Mouse (Mus musculus) adrenal gland (tissue): ENCODE measurements around the gene Zfp605.
"Not testable (repeated sequence)": the region's sequence is repeated elsewhere in the genome, so short reads cannot be mapped to it uniquely, and the experiment has no call there.

Source experiments
- intact Hi-C: fragments of 180-260 bp; cut with DNase I; formaldehyde crosslinking; loops from one replicate; pipeline ENCODE4 v1.15.1; 2025
- long read RNA-seq, 2 experiments: library from polyadenylated mRNA; unstranded; transcript quantifications; one replicate each; pipeline ENCODE4 v2.0.0; 2020; ENCODE audit warnings: borderline replicate concordance in 1 of 2; ENCODE audit not compliant: insufficient replicate concordance in 1 of 2

Gene Zfp605
- long read RNA-seq, experiment 1, partial matches to known transcripts = 0 of 1 reads
- long read RNA-seq, experiment 1, other reads (novel, unspliced or antisense) = 0 of 1 reads
- long read RNA-seq, experiment 2, partial matches to known transcripts = 0 of 2 reads
- long read RNA-seq, experiment 2, other reads (novel, unspliced or antisense) = 1 of 2 reads

DNA sequence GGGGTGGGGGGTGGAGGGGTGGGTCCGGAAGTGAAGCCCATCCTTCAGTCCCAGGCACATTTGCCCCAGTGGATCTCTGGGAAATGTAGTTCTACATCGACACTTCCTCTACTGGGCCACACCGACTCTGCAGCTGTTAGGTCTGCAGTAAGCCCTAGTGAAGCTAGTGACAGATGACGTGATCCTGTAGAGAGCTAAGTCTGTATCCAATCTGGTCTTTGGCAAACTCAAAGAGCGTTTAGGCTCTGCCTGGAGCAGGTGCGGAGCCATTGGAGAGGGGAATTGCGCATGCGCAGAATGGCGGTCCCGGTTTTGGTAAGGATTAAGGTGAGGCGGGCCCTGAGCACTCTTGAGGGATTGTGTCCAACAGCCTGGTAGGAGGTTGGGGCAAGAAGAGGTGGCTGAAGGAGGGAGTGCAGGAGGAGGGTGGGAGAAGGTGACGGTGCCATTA lies at the start of gene Zfp605:
Gene Zfp605, plus strand, starts transcription at position 102 of the 451 bp plus-strand sequence.
- intact Hi-C loops = no loop called here

DNA sequence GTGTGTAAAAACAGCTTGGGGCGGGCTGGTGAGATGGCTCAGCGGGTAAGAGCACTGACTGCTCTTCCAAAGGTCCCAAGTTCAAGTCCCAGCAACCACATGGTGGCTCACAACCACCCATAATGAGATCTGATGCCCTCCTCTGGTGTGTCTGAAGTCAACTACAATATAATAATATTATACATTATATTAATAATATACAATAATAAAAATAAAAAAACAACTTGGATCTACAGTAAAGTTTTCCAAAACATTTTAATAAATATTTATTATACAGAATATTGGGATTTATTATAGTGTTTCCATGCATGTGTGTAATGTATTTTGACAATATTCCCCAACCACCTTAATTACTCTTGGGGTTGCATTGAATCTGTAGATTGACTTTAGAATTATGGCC lies 37.5 kb upstream of the Zfp605 start, which contains the start of gene Gm17655:
Gene Gm17655, minus strand, starts transcription at position 101 of the 400 bp plus-strand sequence.
- intact Hi-C loops = not testable (repeated sequence)

DNA sequence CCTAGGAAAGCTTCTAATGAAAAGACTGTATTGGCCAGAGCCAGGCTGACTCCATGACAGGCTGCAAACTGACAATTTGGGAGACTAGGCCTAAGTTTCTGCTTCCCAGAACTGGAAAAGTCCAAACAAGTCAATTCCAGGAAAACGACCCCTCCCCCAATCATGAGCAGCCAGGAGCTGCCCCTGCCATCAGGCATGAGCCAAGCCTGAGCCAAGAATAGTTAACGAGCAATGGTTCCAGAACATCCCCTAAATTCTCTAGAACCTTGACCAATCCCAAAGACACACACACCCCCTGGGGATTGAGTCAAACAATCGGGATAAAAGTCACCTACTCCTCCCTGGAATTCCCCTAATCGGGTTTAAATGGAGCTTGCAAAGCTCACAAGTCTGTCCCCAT lies 26.9 kb upstream of the Zfp605 start:
- intact Hi-C loops = no loop called here

GRCm38 (mm10) chr5:110086161-110086866 lies 23.6 kb upstream of the Zfp605 start:
- intact Hi-C loops = no loop called here

DNA sequence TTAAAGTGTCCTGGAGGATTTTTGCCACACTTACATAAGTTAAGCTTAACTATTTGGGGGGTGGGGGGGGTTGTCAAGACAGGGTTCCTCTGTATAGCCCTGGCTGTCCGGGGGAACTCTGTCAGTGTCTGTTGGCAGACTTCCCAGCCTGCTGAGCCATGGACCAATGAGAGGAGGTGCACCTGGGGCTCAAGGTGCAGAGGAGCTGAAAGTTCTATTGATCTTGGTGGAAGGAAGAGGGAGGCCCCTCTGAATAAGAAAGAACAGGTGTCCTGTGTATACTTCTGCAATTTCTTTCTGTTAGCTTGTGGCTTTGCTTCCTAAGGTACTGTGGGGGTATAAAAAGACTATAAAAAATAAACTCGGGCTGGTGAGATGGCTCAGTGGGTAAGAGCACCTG lies 18.3 kb upstream of the Zfp605 start:
- intact Hi-C loops = loop anchor here (5.0 kb wide), 1 partner anchor 34 kb away; no protein-coding TSS in a partner anchor

- intact Hi-C loops = loop anchor here (5.0 kb wide), 1 partner anchor 37 kb away; no protein-coding TSS in a partner anchor
These were observed 15.7 kb upstream of the Zfp605 start, which contains the start of gene Gm35315 for GRCm38 (mm10) chr5:110094030-110094846. Gm35315 (minus strand) TSS chr5:110094420.

DNA sequence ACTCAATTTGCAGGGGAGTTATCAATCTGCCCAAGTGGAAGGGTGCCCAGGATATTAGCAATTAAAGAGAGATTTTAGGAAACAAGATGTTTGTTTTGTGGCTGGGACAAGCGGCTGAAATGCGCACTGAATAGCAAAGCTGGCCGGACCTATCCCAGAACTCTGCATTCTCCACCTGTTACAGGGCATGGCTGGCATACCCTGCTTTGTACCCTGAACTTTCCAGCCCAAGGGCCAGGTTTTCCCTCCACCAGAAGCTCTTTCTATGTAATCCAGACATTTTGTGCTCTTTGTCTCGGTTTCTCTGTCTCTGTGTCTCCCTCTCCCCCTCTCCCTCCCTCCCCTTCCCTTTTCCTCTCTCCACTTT lies 15.1 kb upstream of the Zfp605 start:
- intact Hi-C loops = loop anchor here (5.0 kb wide), 1 partner anchor 38 kb away; no protein-coding TSS in a partner anchor

DNA sequence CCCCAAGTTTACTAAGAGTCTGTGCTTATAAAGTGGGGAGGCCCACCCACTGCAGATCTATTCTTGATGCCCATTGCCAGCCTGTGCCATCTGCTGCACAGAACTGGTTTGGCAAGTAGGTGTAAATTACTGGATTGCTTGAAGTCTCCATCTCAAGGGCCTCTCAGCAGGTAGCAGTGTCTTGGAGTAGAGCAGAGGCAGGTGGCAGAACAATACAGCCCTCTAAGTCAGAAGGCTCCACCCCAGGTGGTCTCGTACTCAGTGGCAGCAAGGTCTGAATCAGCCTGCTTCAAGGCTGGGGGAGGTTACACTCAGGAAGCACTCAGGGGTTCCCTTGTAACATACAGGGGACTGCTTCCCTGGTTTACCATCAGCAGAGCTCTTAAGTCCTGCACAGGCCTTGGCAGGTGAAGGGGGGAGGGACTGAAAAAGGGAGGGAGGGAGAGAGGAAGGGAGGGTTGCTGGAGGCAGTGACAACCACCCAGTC lies 10.9 kb upstream of the Zfp605 start:
- intact Hi-C loops = no loop called here

DNA sequence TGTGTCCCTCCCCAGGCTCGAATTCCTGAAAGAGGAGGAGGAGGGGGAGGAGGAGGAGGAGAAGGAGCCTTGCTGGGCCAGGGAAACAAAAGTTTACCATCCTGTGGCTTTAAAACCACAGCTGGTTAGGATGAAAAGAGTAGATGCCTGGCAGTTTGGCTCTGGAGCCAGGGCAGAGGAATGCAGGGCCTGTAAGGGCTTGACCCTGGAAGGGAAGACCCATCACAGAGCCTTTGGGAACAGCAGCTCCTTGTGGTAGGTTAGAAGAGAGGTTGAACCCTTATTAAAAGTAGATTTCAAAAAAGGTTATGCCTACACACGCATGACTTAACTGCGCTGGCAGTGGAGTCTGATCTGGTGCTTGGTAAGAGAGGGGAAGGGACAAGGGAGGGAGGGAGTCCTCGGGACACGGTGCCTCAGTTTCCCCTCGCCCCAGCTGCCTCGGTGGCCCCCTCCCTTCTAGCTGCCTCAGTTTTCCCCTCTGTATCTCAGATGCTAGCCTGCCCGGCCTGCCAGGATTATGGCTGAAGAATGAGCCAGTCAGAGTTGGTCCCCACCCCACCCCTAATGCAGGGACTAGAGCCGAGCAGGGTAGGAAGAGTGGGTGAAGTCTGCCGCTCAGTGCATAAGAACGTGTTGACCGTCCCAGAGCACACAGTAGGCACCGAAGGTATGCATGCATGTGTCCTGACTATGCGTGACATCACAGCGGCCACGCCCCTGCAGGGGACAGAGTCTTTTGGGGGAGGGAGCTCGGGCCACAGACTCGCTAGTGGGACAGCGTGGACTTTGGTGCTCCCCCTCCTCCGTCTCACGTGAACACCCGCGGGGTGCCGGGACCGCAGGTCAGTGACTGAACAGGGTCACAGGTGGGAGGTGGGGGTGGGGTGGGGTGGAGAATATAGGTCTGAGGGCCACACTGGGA lies 10.0 kb upstream of the Zfp605 start, which contains the start of gene Plcxd1:
Gene Plcxd1, plus strand, starts transcription at position 314 of the 925 bp plus-strand sequence.
- intact Hi-C loops = no loop called here

GRCm38 (mm10) chr5:110100921-110101631 lies 8.8 kb upstream of the Zfp605 start:
- intact Hi-C loops = no loop called here

GRCm38 (mm10) chr5:110101716-110102347 lies 8.1 kb upstream of the Zfp605 start:
- intact Hi-C loops = no loop called here

GRCm38 (mm10) chr5:110102429-110102828 lies 7.5 kb upstream of the Zfp605 start:
- intact Hi-C loops = no loop called here

GRCm38 (mm10) chr5:110102853-110103625 lies 6.9 kb upstream of the Zfp605 start:
- intact Hi-C loops = no loop called here

GRCm38 (mm10) chr5:110103901-110104615 lies 5.8 kb upstream of the Zfp605 start:
- intact Hi-C loops = no loop called here

GRCm38 (mm10) chr5:110104616-110105380 lies 5.1 kb upstream of the Zfp605 start:
- intact Hi-C loops = no loop called here

- intact Hi-C loops = no loop called here
These were observed 3.6 kb upstream of the Zfp605 start for GRCm38 (mm10) chr5:110106140-110106871.
